Mouse (Mus musculus) E14TG2a.4 (cell line): ENCODE results near the gene Zmynd8.

ENCODE experiments used
- CTCF ChIP-seq: conservative IDR thresholded peaks from 2 replicates; pipeline ENCODE4 v1.5.1; 2014; ENCODE audit warnings: low read length
- POU5F1 ChIP-seq: IDR thresholded peaks from 2 replicates; pipeline ENCODE4 v1.6.1; 2014; ENCODE audit warnings: low read length, borderline replicate concordance

GRCm38 (mm10) chr2:165818985-165819948 lies 79.5 kb downstream of the Zmynd8 start:
- TF ChIP-seq CTCF (peak; percentile 80), POU5F1 (no peak)
